Mouse (Mus musculus): ENCODE measurements at regions not wholly inside any gene's neighbourhood (a gene's known extent, or its start where the extent isn't known, plus 50 kb on each side); places are given as distances from the start of the nearest gene placed in this dataset.

GRCm38 (mm10) chr12:35642473-35642872, 107.6 kb upstream of the Ahr start:
- no peak overlapping the region for H3K4me2 ChIP-seq
- no peaks in the 10 kb centered on the region for H3K36me3 ChIP-seq (ENCODE audit: control insufficient read depth, insufficient read depth, low read length)
- no peaks in the 10 kb centered on the region for H3K4me1 ChIP-seq (ENCODE audit: control insufficient read depth, insufficient read depth, low read length)
- H3K9ac ChIP-seq (ENCODE audit: low read depth, low read length), result no peak overlapping the region
- H3K27me3 ChIP-seq (ENCODE audit: control insufficient read depth, insufficient read depth, low read length), result no peaks in the 10 kb centered on the region
- no peak overlapping the region for H3K4me3 ChIP-seq (ENCODE audit: low read depth, low read length)
- no peak for ATAC-seq (replicated peaks; ENCODE audit: insufficient number of reproducible peaks, low FRiP score, low TSS enrichment)
- no peaks in the 10 kb centered on the region for H3K9me3 ChIP-seq (replicated peaks; ENCODE audit: control insufficient read depth, low read length)
- H3K27ac ChIP-seq (ENCODE audit: low read depth, low read length), result no peak overlapping the region

- no peak overlapping the region for H3K4me2 ChIP-seq
- H3K4me3 ChIP-seq (ENCODE audit: low read depth, low read length), result no peak overlapping the region
- no peaks in the 10 kb centered on the region for H3K9me3 ChIP-seq (replicated peaks; ENCODE audit: control insufficient read depth, low read length)
- no peak overlapping the region for H3K9ac ChIP-seq (ENCODE audit: low read depth, low read length)
- H3K27me3 ChIP-seq (ENCODE audit: control insufficient read depth, insufficient read depth, low read length), result no peaks in the 10 kb centered on the region
- H3K4me1 ChIP-seq (ENCODE audit: control insufficient read depth, insufficient read depth, low read length), result no peaks in the 10 kb centered on the region
- WGBS (ENCODE audit: insufficient replicate concordance), result 49% methylated on average over 1 of the region's 1 CpGs
- no peaks in the 10 kb centered on the region for H3K36me3 ChIP-seq (ENCODE audit: control insufficient read depth, insufficient read depth, low read length)
- ATAC-seq (replicated peaks; ENCODE audit: insufficient number of reproducible peaks, low FRiP score, low TSS enrichment), result no peak
- no peak overlapping the region for H3K27ac ChIP-seq (ENCODE audit: low read depth, low read length)
These were observed 106.9 kb upstream of the Ahr start for GRCm38 (mm10) chr12:35641741-35642140.

GRCm38 (mm10) chr12:35640911-35641345, 106.1 kb upstream of the Ahr start:
- no peak for ATAC-seq (replicated peaks; ENCODE audit: insufficient number of reproducible peaks, low FRiP score, low TSS enrichment)
- Histone ChIP-seq H3K4me2 (no peak overlapping the region), H3K9ac (ENCODE audit: low read depth, low read length) (no peak overlapping the region), H3K9me3 (replicated peaks; ENCODE audit: control insufficient read depth, low read length) (no peaks in the 10 kb centered on the region), H3K27ac (ENCODE audit: low read depth, low read length) (no peak overlapping the region), H3K4me3 (ENCODE audit: low read depth, low read length) (no peak overlapping the region), H3K36me3 (ENCODE audit: control insufficient read depth, insufficient read depth, low read length) (no peaks in the 10 kb centered on the region), H3K27me3 (ENCODE audit: control insufficient read depth, insufficient read depth, low read length) (no peaks in the 10 kb centered on the region), H3K4me1 (ENCODE audit: control insufficient read depth, insufficient read depth, low read length) (no peaks in the 10 kb centered on the region)
- 69% methylated on average over 3 of the region's 3 CpGs for WGBS (ENCODE audit: insufficient replicate concordance)

GRCm38 (mm10) chr12:35623484-35623883, 88.6 kb upstream of the Ahr start:
- Histone ChIP-seq H3K9ac (ENCODE audit: low read depth, low read length) (no peak overlapping the region), H3K4me2 (no peak overlapping the region), H3K27me3 (ENCODE audit: control insufficient read depth, insufficient read depth, low read length) (no peaks in the 10 kb centered on the region), H3K36me3 (ENCODE audit: control insufficient read depth, insufficient read depth, low read length) (no peaks in the 10 kb centered on the region), H3K9me3 (replicated peaks; ENCODE audit: control insufficient read depth, low read length) (no peaks in the 10 kb centered on the region), H3K4me1 (ENCODE audit: control insufficient read depth, insufficient read depth, low read length) (no peaks in the 10 kb centered on the region), H3K4me3 (ENCODE audit: low read depth, low read length) (no peak overlapping the region), H3K27ac (ENCODE audit: low read depth, low read length) (no peak overlapping the region)
- no peak for ATAC-seq (replicated peaks; ENCODE audit: insufficient number of reproducible peaks, low FRiP score, low TSS enrichment)
- 66% methylated on average over 3 of the region's 3 CpGs for WGBS (ENCODE audit: insufficient replicate concordance)

GRCm38 (mm10) chr12:35614885-35615284, 80.0 kb upstream of the Ahr start:
- H3K4me2 ChIP-seq, result no peak overlapping the region
- H3K27me3 ChIP-seq (ENCODE audit: control insufficient read depth, insufficient read depth, low read length), result no peaks in the 10 kb centered on the region
- H3K27ac ChIP-seq (ENCODE audit: low read depth, low read length), result no peak overlapping the region
- no peak overlapping the region for H3K4me3 ChIP-seq (ENCODE audit: low read depth, low read length)
- no peak overlapping the region for H3K9ac ChIP-seq (ENCODE audit: low read depth, low read length)
- 60% methylated on average over 4 of the region's 4 CpGs for WGBS (ENCODE audit: insufficient replicate concordance)
- H3K4me1 ChIP-seq (ENCODE audit: control insufficient read depth, insufficient read depth, low read length), result no peaks in the 10 kb centered on the region
- no peaks in the 10 kb centered on the region for H3K9me3 ChIP-seq (replicated peaks; ENCODE audit: control insufficient read depth, low read length)
- no peaks in the 10 kb centered on the region for H3K36me3 ChIP-seq (ENCODE audit: control insufficient read depth, insufficient read depth, low read length)
- ATAC-seq (replicated peaks; ENCODE audit: insufficient number of reproducible peaks, low FRiP score, low TSS enrichment), result no peak

GRCm38 (mm10) chr12:35607652-35608051, 72.8 kb upstream of the Ahr start:
- Histone ChIP-seq H3K4me2 (no peak overlapping the region), H3K36me3 (ENCODE audit: control insufficient read depth, insufficient read depth, low read length) (no peaks in the 10 kb centered on the region), H3K27ac (ENCODE audit: low read depth, low read length) (no peak overlapping the region), H3K9ac (ENCODE audit: low read depth, low read length) (no peak overlapping the region), H3K4me1 (ENCODE audit: control insufficient read depth, insufficient read depth, low read length) (no peaks in the 10 kb centered on the region), H3K9me3 (replicated peaks; ENCODE audit: control insufficient read depth, low read length) (no peaks in the 10 kb centered on the region), H3K4me3 (ENCODE audit: low read depth, low read length) (no peak overlapping the region), H3K27me3 (ENCODE audit: control insufficient read depth, insufficient read depth, low read length) (no peaks in the 10 kb centered on the region)
- WGBS (ENCODE audit: insufficient replicate concordance), result 76% methylated on average over 1 of the region's 1 CpGs
- ATAC-seq (replicated peaks; ENCODE audit: insufficient number of reproducible peaks, low FRiP score, low TSS enrichment), result no peak

GRCm38 (mm10) chr12:35603742-35604141, 68.9 kb upstream of the Ahr start:
- Histone ChIP-seq H3K27ac (ENCODE audit: low read depth, low read length) (no peak overlapping the region), H3K36me3 (ENCODE audit: control insufficient read depth, insufficient read depth, low read length) (no peaks in the 10 kb centered on the region), H3K27me3 (ENCODE audit: control insufficient read depth, insufficient read depth, low read length) (no peaks in the 10 kb centered on the region), H3K4me3 (ENCODE audit: low read depth, low read length) (no peak overlapping the region), H3K9ac (ENCODE audit: low read depth, low read length) (no peak overlapping the region), H3K4me1 (ENCODE audit: control insufficient read depth, insufficient read depth, low read length) (no peaks in the 10 kb centered on the region), H3K9me3 (replicated peaks; ENCODE audit: control insufficient read depth, low read length) (no peaks in the 10 kb centered on the region), H3K4me2 (no peak overlapping the region)
- 93% methylated on average over 1 of the region's 1 CpGs for WGBS (ENCODE audit: insufficient replicate concordance)
- ATAC-seq (replicated peaks; ENCODE audit: insufficient number of reproducible peaks, low FRiP score, low TSS enrichment), result no peak

- no peak for ATAC-seq (replicated peaks; ENCODE audit: insufficient number of reproducible peaks, low FRiP score, low TSS enrichment)
- Histone ChIP-seq H3K9ac (ENCODE audit: low read depth, low read length) (no peak overlapping the region), H3K4me3 (ENCODE audit: low read depth, low read length) (no peak overlapping the region), H3K27ac (ENCODE audit: low read depth, low read length) (no peak overlapping the region), H3K4me1 (ENCODE audit: control insufficient read depth, insufficient read depth, low read length) (no peaks in the 10 kb centered on the region), H3K27me3 (ENCODE audit: control insufficient read depth, insufficient read depth, low read length) (no peaks in the 10 kb centered on the region), H3K4me2 (no peak overlapping the region), H3K9me3 (replicated peaks; ENCODE audit: control insufficient read depth, low read length) (no peaks in the 10 kb centered on the region), H3K36me3 (ENCODE audit: control insufficient read depth, insufficient read depth, low read length) (no peaks in the 10 kb centered on the region)
- WGBS (ENCODE audit: insufficient replicate concordance), result 92% methylated on average over 3 of the region's 3 CpGs
These were observed 67.8 kb upstream of the Ahr start for GRCm38 (mm10) chr12:35602589-35602988.

- no peaks in the 10 kb centered on the region for H3K9me3 ChIP-seq (replicated peaks; ENCODE audit: control insufficient read depth, low read length)
- H3K9ac ChIP-seq (ENCODE audit: low read depth, low read length), result no peak overlapping the region
- ATAC-seq (replicated peaks; ENCODE audit: insufficient number of reproducible peaks, low FRiP score, low TSS enrichment), result no peak
- no peaks in the 10 kb centered on the region for H3K36me3 ChIP-seq (ENCODE audit: control insufficient read depth, insufficient read depth, low read length)
- 40% methylated on average over 9 of the region's 9 CpGs for WGBS (ENCODE audit: insufficient replicate concordance)
- H3K4me3 ChIP-seq (ENCODE audit: low read depth, low read length), result no peak overlapping the region
- H3K4me2 ChIP-seq, result no peak overlapping the region
- H3K4me1 ChIP-seq (ENCODE audit: control insufficient read depth, insufficient read depth, low read length), result no peaks in the 10 kb centered on the region
- H3K27me3 ChIP-seq (ENCODE audit: control insufficient read depth, insufficient read depth, low read length), result no peaks in the 10 kb centered on the region
- H3K27ac ChIP-seq (ENCODE audit: low read depth, low read length), result no peak overlapping the region
These were observed 63.5 kb upstream of the Ahr start for GRCm38 (mm10) chr12:35598298-35598697.

Data from heart, embryonic 11.5 days (tissue).